Mouse (Mus musculus): Measurements from ENCODE around the gene Trpm2.

DNA sequence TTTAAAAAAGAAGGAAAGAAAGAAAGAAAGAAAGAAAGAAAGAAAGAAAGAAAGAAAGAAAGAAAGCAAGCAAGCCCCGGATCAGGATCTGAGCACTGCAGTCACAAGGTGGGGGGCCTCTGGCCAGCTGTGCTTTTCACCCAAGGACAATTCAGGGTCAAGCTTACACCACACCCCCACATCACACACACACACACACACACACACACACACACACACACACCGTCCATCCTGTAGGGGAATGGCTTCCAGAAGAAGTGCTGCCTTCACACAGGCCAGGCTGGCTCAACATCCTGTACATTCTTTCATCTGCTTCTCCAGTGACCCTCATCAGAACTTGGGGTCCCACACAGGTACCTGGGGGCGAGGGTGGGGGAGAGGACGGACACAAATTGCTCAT lies 48.9 kb upstream of the Trpm2 start:
- no peak for TF ChIP-seq CTCF (IDR thresholded peaks at IDR 0.05; ENCODE audit: low read depth, low read length)
- TF ChIP-seq POLR2AphosphoS5 (IDR thresholded peaks at IDR 0.05; ENCODE audit: insufficient replicate concordance, low read depth, low read length) = no peak
- TF ChIP-seq GATA1 (IDR thresholded peaks at IDR 0.05; ENCODE audit: borderline replicate concordance, low read length) = no peak
